Mouse (Mus musculus) large intestine, adult 2 months (tissue): Measurements from ENCODE around the gene Tnpo1. TPM values are rescaled to one million over a fixed set of nuclear protein-coding genes. Genes with fewer than 3 reads are reported as not detected.

Experiments
- DNase-seq: peaks from one replicate; pipeline ENCODE4 v3.0.0-alpha.2; 2012; ENCODE audit warnings: low read depth, low spot score
- WGBS: fragments of 180-500 bp; shearing (Covaris S2); methylation state at CpG from one replicate; pipeline ENCODE4 v1.1.7; 2018; 5-methylcytosine and 5-hydroxymethylcytosine counted together
- polyA plus RNA-seq: library from polyadenylated mRNA; depleted of rRNA; stranded (reverse); fragments of >200 nt; gene quantifications from 2 replicates; pipeline ENCODE4 v1.2.3, GENCODE M21; 2012; rRNA removed

Tnpo1 gene
- polyA plus RNA-seq: 13.6 and 23.1 TPM in 2 replicates

GRCm38 (mm10) chr13:98926213-98926957 is at the start of gene Tnpo1:
TSS of gene Tnpo1 (minus strand) at chr13:98926384.
- WGBS: under 1% methylated on average over 75 of the region's 75 CpGs
- no peak for DNase-seq

GRCm38 (mm10) chr13:98972090-98972489 is 45.9 kb upstream of the Tnpo1 start:
- WGBS: 24% methylated on average over 3 of the region's 3 CpGs
- no peak for DNase-seq

GRCm38 (mm10) chr13:98971641-98972040 is 45.5 kb upstream of the Tnpo1 start:
- no peak for DNase-seq

GRCm38 (mm10) chr13:98968517-98968916 is 42.3 kb upstream of the Tnpo1 start:
- WGBS: 77% methylated on average over 4 of the region's 4 CpGs

More at GRCm38 (mm10) chr13:98971641-98972040, 45.5 kb upstream of the Tnpo1 start:
- 66% methylated on average over 5 of the region's 5 CpGs for WGBS

GRCm38 (mm10) chr13:98967942-98968341 is 41.8 kb upstream of the Tnpo1 start:
- DNase-seq: no peak
- WGBS: 66% methylated on average over 6 of the region's 6 CpGs

More at GRCm38 (mm10) chr13:98968517-98968916, 42.3 kb upstream of the Tnpo1 start:
- no peak for DNase-seq

GRCm38 (mm10) chr13:98966583-98966982 is 40.4 kb upstream of the Tnpo1 start:
- 89% methylated on average over 5 of the region's 5 CpGs for WGBS
- no peak for DNase-seq

GRCm38 (mm10) chr13:98963612-98964011 is 37.4 kb upstream of the Tnpo1 start:
- DNase-seq: no peak
- 98% methylated on average over 1 of the region's 1 CpGs for WGBS

GRCm38 (mm10) chr13:98958177-98958576 is 32.0 kb upstream of the Tnpo1 start:
- 71% methylated on average over 2 of the region's 2 CpGs for WGBS

GRCm38 (mm10) chr13:98956209-98956608 is 30.0 kb upstream of the Tnpo1 start:
- DNase-seq: no peak
- 79% methylated on average over 2 of the region's 2 CpGs for WGBS

More at GRCm38 (mm10) chr13:98958177-98958576, 32.0 kb upstream of the Tnpo1 start:
- DNase-seq: no peak

GRCm38 (mm10) chr13:98955676-98956075 is 29.5 kb upstream of the Tnpo1 start:
- DNase-seq: peak; percentile 76
- 21% methylated on average over 6 of the region's 6 CpGs for WGBS

- peak; percentile 73 for DNase-seq
- WGBS: under 1% methylated on average over 5 of the region's 5 CpGs
Measured at GRCm38 (mm10) chr13:98955226-98955625, 29.0 kb upstream of the Tnpo1 start.

GRCm38 (mm10) chr13:98953830-98954229 is 27.6 kb upstream of the Tnpo1 start:
- WGBS: 87% methylated on average over 5 of the region's 5 CpGs
- DNase-seq: no peak

GRCm38 (mm10) chr13:98951951-98952350 is 25.8 kb upstream of the Tnpo1 start:
- WGBS: 77% methylated on average over 7 of the region's 7 CpGs
- no peak for DNase-seq

GRCm38 (mm10) chr13:98948146-98948545 is 22.0 kb upstream of the Tnpo1 start:
- DNase-seq: no peak
- 47% methylated on average over 4 of the region's 4 CpGs for WGBS

GRCm38 (mm10) chr13:98946434-98946833 is 20.2 kb upstream of the Tnpo1 start:
- 58% methylated on average over 7 of the region's 7 CpGs for WGBS
- DNase-seq: no peak

GRCm38 (mm10) chr13:98945908-98946307 is 19.7 kb upstream of the Tnpo1 start:
- 25% methylated on average over 3 of the region's 3 CpGs for WGBS
- DNase-seq: no peak

GRCm38 (mm10) chr13:98945381-98945780 is 19.2 kb upstream of the Tnpo1 start:
- DNase-seq: no peak
- whole genome bisulfite sequencing: 68% methylated on average over 4 of the region's 4 CpGs

- 4% methylated on average over 7 of the region's 7 CpGs for WGBS
- no peak for DNase-seq
Measured at GRCm38 (mm10) chr13:98944620-98945081, 18.5 kb upstream of the Tnpo1 start.

GRCm38 (mm10) chr13:98942360-98942759 is 16.2 kb upstream of the Tnpo1 start:
- no peak for DNase-seq
- 30% methylated on average over 6 of the region's 6 CpGs for WGBS

GRCm38 (mm10) chr13:98941829-98942343 is 15.7 kb upstream of the Tnpo1 start:
- 34% methylated on average over 7 of the region's 7 CpGs for WGBS
- DNase-seq: no peak

- no peak for DNase-seq
- 70% methylated on average over 6 of the region's 6 CpGs for WGBS
Measured at GRCm38 (mm10) chr13:98937108-98937507, 10.9 kb upstream of the Tnpo1 start.
